Mouse (Mus musculus) kidney, adult 2 months (tissue): ENCODE data around the gene Arhgdig. TPM values are rescaled to one million over a fixed set of nuclear protein-coding genes. Genes with fewer than 3 reads are reported as not detected.
A peak's percentile ranks its signal among the peaks of the same experiment; 100 is the strongest.

Experiments used
- DNase-seq: peaks from one replicate; pipeline ENCODE4 v3.0.0; 2021
- H3K27ac ChIP-seq: fragments of 200-500 bp; 2 replicates; pipeline ENCODE4 v1.5.1; 2012; ENCODE audit warnings: low read depth, low read length, control low read depth, inconsistent platforms; ENCODE audit not compliant: insufficient read depth
- H3K27me3 ChIP-seq: fragments of 200-500 bp; replicated peaks from 2 replicates; pipeline ENCODE4 v1.6.1; 2012; ENCODE audit warnings: mild to moderate bottlenecking, moderate library complexity, low read length, inconsistent platforms; ENCODE audit not compliant: control insufficient read depth, insufficient read depth
- H3K36me3 ChIP-seq: fragments of 200-500 bp; 2 replicates; pipeline ENCODE4 v1.6.1; 2012; ENCODE audit warnings: mild to moderate bottlenecking, moderate library complexity, low read length, inconsistent platforms; ENCODE audit not compliant: control insufficient read depth, insufficient read depth
- H3K4me1 ChIP-seq: fragments of 200-500 bp; 2 replicates; pipeline ENCODE4 v1.6.1; 2011; ENCODE audit warnings: low read length; ENCODE audit not compliant: control insufficient read depth, insufficient read depth
- H3K4me3 ChIP-seq: fragments of 200-500 bp; 2 replicates; pipeline ENCODE4 v1.5.1; 2011; ENCODE audit warnings: mild to moderate bottlenecking, low read depth, low read length, control low read depth; ENCODE audit not compliant: insufficient read depth
- CTCF ChIP-seq: fragments of 200-500 bp; conservative IDR thresholded peaks from 2 replicates; pipeline ENCODE4 v1.5.1; 2011; ENCODE audit warnings: low read depth, mild to moderate bottlenecking, control low read depth, low read length, moderate library complexity, mixed read lengths; ENCODE audit not compliant: insufficient read depth, insufficient read length
- POLR2A ChIP-seq: fragments of 200-500 bp; IDR thresholded peaks from one replicate; pipeline ENCODE4 v1.6.1; 2011; ENCODE audit warnings: low read depth, low read length, control low read depth
- WGBS: fragments of 180-500 bp; shearing (Covaris S2); methylation state at CpG from one replicate; pipeline ENCODE4 v1.1.7; 2018; 5-methylcytosine and 5-hydroxymethylcytosine counted together
- polyA plus RNA-seq: library from polyadenylated mRNA; depleted of rRNA; stranded (reverse); fragments of >200 nt; gene quantifications from 2 replicates; pipeline ENCODE4 v1.2.3, GENCODE M21; 2012

The Arhgdig gene
- polyA plus RNA-seq, 1 experiment = 3.4 TPM

DNA sequence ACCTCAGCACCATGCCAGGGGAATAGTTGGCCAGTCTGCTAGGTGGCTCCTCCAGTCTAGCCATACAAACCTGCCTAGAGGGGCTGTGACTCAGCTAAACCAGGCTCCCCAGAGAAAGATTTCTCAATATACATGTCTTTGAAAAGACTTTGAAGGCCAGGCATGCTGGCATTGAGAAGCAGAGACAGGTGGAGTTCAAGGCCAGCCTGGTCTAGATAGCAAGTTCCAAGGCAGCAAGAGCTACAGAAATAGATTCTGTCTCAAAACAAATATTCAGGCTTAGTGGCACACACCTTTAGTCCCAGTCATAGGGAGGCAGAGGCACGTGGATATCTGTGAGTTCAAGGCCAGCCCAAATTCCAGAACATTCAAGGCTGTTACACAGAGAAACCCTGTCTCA is 1.2 kb downstream of the Arhgdig start:
- Histone ChIP-seq H3K36me3 (no peaks in the 10 kb centered on the region), H3K4me1 (0 out of 2 replicates have a peak, but pooled peaks cover 7% of the 10 kb centered on the region), H3K27ac (no peak overlapping the region), H3K4me3 (no peak overlapping the region), H3K27me3 (no peaks in the 10 kb centered on the region)
- no peak for TF ChIP-seq POLR2A
- TF ChIP-seq CTCF = no peak
- 69% methylated on average over 1 of the region's 1 CpGs for WGBS
- no peak for DNase-seq

DNA sequence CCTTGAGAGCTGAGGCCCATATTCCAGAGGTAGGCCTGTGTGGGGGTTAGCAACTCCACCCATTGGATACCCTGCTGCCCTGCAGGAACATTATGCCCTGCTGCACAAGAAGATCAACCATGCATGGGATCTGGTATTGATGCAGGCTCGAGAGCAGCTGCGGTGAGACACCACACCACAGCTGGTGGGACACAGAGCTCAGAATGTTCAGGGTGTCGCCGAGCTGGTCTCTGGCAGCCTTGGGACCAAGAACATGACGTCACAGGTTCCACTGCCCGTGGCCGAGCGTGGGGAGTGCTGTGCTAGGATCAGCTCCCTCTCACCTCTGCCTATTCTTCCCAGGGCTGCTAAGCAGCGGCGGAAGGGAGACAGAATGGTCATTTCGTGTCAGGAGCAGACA is 2.8 kb downstream of the Arhgdig start:
- no peak overlapping the region for H3K27ac ChIP-seq
- no peak for TF ChIP-seq POLR2A
- TF ChIP-seq CTCF = no peak
- 38% methylated on average over 11 of the region's 11 CpGs for WGBS
- no peaks in the 10 kb centered on the region for H3K27me3 ChIP-seq
- DNase-seq = no peak
- no peak overlapping the region for H3K4me3 ChIP-seq
- H3K4me1 ChIP-seq = 0 out of 2 replicates have a peak, but pooled peaks cover 7% of the 10 kb centered on the region
- no peaks in the 10 kb centered on the region for H3K36me3 ChIP-seq

DNA sequence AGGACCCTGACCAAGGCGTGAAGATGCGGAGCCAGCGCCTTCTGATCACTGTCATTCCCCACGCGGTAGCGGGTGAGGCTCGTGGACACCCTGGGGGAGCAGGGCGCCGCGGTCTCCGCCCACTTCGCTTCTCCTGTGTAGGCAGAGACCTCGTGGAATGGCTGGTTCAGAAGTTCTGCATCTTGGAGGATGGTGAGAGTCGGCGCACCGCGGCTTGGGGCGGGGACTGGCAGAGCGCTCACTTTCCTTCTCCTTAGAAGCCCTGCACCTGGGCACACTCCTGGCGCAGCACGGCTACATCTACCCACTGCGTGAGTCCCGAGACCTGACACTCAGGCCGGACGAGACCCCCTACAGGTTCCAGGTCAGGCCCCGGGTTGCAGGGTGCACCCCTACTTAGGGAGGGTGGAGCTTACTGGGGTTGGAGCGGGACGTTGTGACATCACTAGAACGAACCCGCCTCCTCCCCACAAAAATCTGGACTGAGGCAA is 4.2 kb downstream of the Arhgdig start:
- 2% methylated on average over 30 of the region's 30 CpGs for WGBS
- no peaks in the 10 kb centered on the region for H3K27me3 ChIP-seq
- TF ChIP-seq POLR2A (no peak), CTCF (no peak)
- peak overlapping the region; percentile 60 for H3K4me3 ChIP-seq
- 0 out of 2 replicates have a peak, but pooled peaks cover 7% of the 10 kb centered on the region for H3K4me1 ChIP-seq
- no peak overlapping the region for H3K27ac ChIP-seq
- no peaks in the 10 kb centered on the region for H3K36me3 ChIP-seq
- peak; percentile 43 for DNase-seq

DNA sequence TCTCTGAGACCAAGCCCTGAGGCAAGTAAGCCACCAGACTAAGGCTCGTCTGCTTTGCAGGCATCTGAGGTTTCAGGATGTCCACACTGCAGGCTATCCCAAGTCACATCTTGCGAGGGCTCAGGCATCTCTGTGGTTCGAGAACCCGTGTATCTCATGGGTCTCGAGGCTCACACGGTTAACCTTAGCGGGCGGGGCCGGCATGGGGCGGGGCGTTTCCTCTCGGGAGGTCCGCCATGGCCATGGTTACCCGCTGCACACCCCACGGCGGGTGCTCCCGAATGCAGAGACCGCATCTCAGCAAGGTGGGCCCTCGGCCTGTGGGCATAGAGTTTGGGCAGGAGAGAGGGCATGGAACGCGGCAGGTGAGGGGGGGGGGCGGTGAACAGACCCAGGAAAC is 4.8 kb downstream of the Arhgdig start, which contains the start of gene Rgs11:
Rgs11 (plus strand) TSS at position 215 of the 400 bp plus-strand sequence.
- DNase-seq = peak; percentile 25
- Histone ChIP-seq H3K36me3 (no peaks in the 10 kb centered on the region), H3K27me3 (no peaks in the 10 kb centered on the region), H3K27ac (no peak within 1 kb of the TSS), H3K4me1 (0 out of 2 replicates have a peak, but pooled peaks cover 7% of the 10 kb centered on the region), H3K4me3 (peak within 1 kb of the TSS; percentile 60)
- WGBS = 5% methylated on average over 21 of the region's 22 CpGs
- TF ChIP-seq POLR2A (no peak), CTCF (no peak)

DNA sequence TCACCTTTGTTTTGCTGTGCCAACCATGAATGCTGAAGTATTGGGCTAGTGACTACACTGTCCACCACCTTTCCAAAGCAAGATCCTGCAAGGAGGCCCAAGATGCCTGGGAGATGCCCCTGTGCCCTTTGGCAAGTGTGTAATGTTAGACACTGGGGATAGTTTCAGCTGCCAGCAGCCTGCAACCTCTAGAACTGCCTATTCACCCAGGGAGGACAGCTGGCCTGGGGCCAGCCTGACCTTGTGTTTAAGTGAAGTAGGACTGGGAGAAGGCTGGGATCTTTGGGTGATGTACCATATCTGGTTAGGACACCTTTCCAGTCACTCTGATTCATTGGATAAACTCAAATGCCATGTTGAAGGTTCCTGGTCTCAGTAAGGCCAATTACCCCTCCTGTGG is 5.6 kb downstream of the Arhgdig start:
- Histone ChIP-seq H3K36me3 (no peaks in the 10 kb centered on the region), H3K27me3 (no peaks in the 10 kb centered on the region), H3K4me3 (no peak overlapping the region), H3K27ac (no peak overlapping the region), H3K4me1 (0 out of 2 replicates have a peak, but pooled peaks cover 7% of the 10 kb centered on the region)
- DNase-seq = peak; percentile 44
- TF ChIP-seq CTCF (no peak), POLR2A (no peak)

DNA sequence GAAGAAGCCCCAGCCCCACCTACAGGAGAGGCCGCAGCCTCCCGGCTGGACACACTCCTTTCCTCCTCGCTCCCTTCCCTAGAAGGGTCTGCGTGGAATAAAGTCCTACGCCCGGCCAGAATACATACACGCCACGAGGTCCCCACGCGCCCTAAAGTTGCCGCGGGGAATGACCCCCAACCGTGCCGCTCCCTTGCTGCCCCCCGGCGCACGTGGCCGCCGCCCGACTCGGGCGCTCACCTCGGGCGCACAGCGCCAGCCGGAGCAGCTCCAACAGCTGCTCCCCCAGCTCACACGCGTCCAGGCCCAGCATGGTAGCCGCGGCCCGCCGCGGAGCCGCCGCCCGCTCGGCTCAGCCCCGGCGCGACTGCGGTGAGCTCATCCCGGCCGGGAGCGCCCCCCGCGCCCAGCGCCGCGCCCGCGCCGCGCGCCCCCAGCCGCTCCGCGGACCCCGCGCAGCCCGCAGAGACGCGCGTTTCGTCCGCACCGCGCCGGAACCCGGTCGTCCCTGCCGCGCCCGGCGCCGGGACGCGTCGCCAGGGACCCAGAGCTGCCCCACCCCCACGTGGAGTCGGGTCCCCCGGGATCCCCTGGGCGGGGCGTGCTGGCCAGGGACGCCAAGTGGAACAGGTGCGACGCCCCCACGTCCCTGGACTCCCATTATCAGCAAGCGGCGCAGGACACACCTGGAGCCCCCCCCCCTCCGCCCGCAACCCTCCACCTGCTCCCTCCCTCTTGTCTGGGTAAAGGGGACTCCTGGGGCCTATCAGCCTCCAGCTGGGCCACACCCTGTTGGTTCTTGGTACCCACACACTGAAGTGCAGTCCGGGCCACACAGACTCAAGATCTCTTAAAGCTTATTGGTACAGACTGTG is 6.5 kb downstream of the Arhgdig start:
- WGBS = 2% methylated on average over 92 of the region's 92 CpGs
- H3K27ac ChIP-seq = no peak overlapping the region
- DNase-seq = no peak
- H3K4me1 ChIP-seq = 0 out of 2 replicates have a peak, but pooled peaks cover 7% of the 10 kb centered on the region
- H3K27me3 ChIP-seq = no peaks in the 10 kb centered on the region
- H3K36me3 ChIP-seq = no peaks in the 10 kb centered on the region
- TF ChIP-seq POLR2A (no peak), CTCF (no peak)
- peak overlapping the region; percentile 32; the same call in 1 of the 2 replicates for H3K4me3 ChIP-seq

DNA sequence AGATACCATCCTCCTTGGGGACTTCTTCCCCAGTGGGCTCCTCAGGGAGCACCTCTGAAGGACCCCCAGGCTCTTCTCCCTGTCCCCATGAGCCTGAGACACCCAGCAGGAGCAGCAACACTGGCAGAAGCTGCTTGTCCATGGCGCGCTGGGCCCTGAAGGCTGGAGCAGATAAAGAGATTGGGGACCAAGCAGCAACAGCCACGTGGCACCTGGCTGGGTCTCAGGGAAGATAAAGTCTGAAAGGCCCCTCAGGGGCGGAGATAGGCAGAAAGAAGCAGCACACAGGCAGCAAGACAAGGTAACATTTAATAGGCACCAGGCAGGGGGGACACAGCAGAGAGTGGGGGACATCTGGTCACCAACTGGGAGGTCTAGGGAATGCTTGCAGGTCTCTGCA is 8.7 kb downstream of the Arhgdig start, which contains the start of gene Pdia2:
Pdia2 (minus strand) TSS at position 196 of the 400 bp plus-strand sequence.
- no peak for DNase-seq
- Histone ChIP-seq H3K4me3 (no peak within 1 kb of the TSS), H3K27me3 (no peaks in the 10 kb centered on the region), H3K4me1 (0 out of 2 replicates have a peak, but pooled peaks cover 7% of the 10 kb centered on the region), H3K36me3 (no peaks in the 10 kb centered on the region), H3K27ac (no peak within 1 kb of the TSS)
- WGBS = 81% methylated on average over 4 of the region's 4 CpGs
- TF ChIP-seq CTCF (no peak), POLR2A (no peak)
